Mouse (Mus musculus) yolk sac, embryonic 10.5 days (tissue): Measurements from ENCODE around the gene Kcnk2.

Experiments used
- DNase-seq: peaks from one replicate; pipeline ENCODE4 v3.0.0-alpha.2; 2017; ENCODE audit warnings: low spot score

Kcnk2 gene

GRCm38 (mm10) chr1:189217751-189218564 is 184.1 kb downstream of the Kcnk2 start:
- DNase-seq = no peak

- no peak for DNase-seq
These were observed 186.9 kb downstream of the Kcnk2 start for GRCm38 (mm10) chr1:189215131-189215530.

GRCm38 (mm10) chr1:189214477-189214876 is 187.6 kb downstream of the Kcnk2 start:
- DNase-seq = no peak

- DNase-seq = no peak
These were observed 192.4 kb downstream of the Kcnk2 start for GRCm38 (mm10) chr1:189209715-189210108.

- no peak for DNase-seq
These were observed 192.9 kb downstream of the Kcnk2 start for GRCm38 (mm10) chr1:189209029-189209714.

- DNase-seq = no peak
These were observed 193.5 kb downstream of the Kcnk2 start for GRCm38 (mm10) chr1:189208605-189209004.

- DNase-seq = no peak
These were observed 206.3 kb downstream of the Kcnk2 start for GRCm38 (mm10) chr1:189195758-189196157.

GRCm38 (mm10) chr1:189187737-189188390 is 214.2 kb downstream of the Kcnk2 start:
- no peak for DNase-seq

GRCm38 (mm10) chr1:189185206-189185750 is 216.8 kb downstream of the Kcnk2 start:
- no peak for DNase-seq

- DNase-seq = no peak
These were observed 224.3 kb downstream of the Kcnk2 start for GRCm38 (mm10) chr1:189177746-189178145.

- DNase-seq = no peak
These were observed 228.6 kb downstream of the Kcnk2 start for GRCm38 (mm10) chr1:189173479-189173878.

GRCm38 (mm10) chr1:189171138-189171537 is 230.9 kb downstream of the Kcnk2 start:
- no peak for DNase-seq

- DNase-seq = no peak
These were observed 236.3 kb downstream of the Kcnk2 start for GRCm38 (mm10) chr1:189165756-189166155.

GRCm38 (mm10) chr1:189165141-189165540 is 236.9 kb downstream of the Kcnk2 start:
- DNase-seq = no peak

GRCm38 (mm10) chr1:189164721-189165120 is 237.4 kb downstream of the Kcnk2 start:
- DNase-seq = no peak

- DNase-seq = no peak
These were observed 237.8 kb downstream of the Kcnk2 start for GRCm38 (mm10) chr1:189164241-189164640.
